Mouse (Mus musculus) mesoderm, embryonic 11.5 days (tissue): ENCODE data around the gene Ppp1r3f.

ENCODE experiments used
- DNase-seq: peaks from one replicate; pipeline ENCODE4 v3.0.0-alpha.2; 2012; ENCODE audit warnings: low read depth, low spot score

Gene Ppp1r3f

DNA sequence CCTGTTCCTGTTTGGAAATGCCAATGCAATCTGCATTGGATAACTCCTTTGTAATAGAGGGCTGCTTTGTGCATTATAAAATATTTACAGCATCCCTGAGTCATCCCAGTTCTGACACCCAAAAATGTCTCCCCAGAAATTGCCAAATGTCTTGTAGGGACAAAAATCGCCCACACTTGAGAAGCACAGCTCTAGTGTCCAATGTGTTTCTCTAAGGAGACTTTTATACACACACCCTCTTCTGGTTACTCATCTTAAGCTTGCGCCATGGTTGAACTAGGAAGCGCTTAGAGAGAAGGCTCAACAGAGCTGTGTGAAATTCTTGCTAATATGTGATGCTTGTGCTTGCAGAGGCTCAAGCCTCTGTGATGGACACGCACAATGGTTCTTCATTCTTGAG is 20.6 kb downstream of the Ppp1r3f start:
- no peak for DNase-seq

DNA sequence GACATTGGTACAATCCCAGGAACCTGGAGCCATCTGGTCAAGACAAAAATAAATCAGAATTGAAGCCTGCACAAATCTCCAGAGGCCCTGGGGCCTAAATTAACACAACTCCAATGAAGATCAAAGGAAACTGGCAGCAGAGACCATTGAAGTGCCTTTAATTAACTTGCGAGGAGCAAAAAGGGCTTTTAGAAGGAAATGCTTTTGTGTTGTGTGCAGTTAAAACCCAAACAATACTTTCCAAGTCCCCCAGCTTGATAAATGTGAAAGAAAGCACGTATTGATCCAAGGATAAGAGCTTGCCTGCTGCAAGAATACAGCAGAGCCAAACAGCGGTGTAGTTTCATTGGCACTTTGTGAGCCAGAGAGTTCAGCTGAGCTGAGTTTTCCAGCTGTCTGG is 49.1 kb downstream of the Ppp1r3f start:
- peak; percentile 1 for DNase-seq
